ENCODE assay signal across 8 mouse cellular contexts in genomic region chr7:49601191-49601975, GRCm38 (mm10). TPM values are rescaled to one million over a fixed set of nuclear protein-coding genes. Genes with fewer than 3 reads are reported as not detected.
DNase-seq lines count a peak whose midpoint lies in the region; ATAC-seq and TF ChIP-seq lines count a peak whose summit lies in the region.

No protein-coding gene starts in this region.

- no peak overlapping the region for H3K27ac ChIP-seq in forebrain, embryonic 15.5 days (replicated peaks)
- H3K27ac ChIP-seq in hindbrain, postnatal 0 days = no peak overlapping the region
- H3K27ac ChIP-seq in left cerebral cortex, adult 2 months = peak overlapping the region; percentile 58

- H3K36me3 ChIP-seq in forebrain, embryonic 15.5 days = peaks cover 11% of the 10 kb centered on the region; the same call in 1 of the 2 replicates
- peaks cover 54% of the 10 kb centered on the region for H3K36me3 ChIP-seq in hindbrain, postnatal 0 days (ENCODE audit: insufficient read depth, low read length)

- DNase-seq in Patski (ENCODE audit: low read depth, low spot score) = peak; percentile 57
- peak; percentile 81 for DNase-seq in hindbrain, postnatal 0 days (ENCODE audit: low spot score)
- DNase-seq in left cerebral cortex, adult 2 months (ENCODE audit: extremely low spot score in 1 of 2, low spot score in 2 of 2) = peak; percentile 77 to 79
- peak; percentile 79 for DNase-seq in mesoderm, embryonic 11.5 days (ENCODE audit: low read depth, low spot score)
- DNase-seq in right cerebral cortex, postnatal 4 days = peak; percentile 75

- ATAC-seq in Patski = peak; percentile 93
- ATAC-seq in cerebellum, adult (ENCODE audit: insufficient number of reproducible peaks, low FRiP score, low TSS enrichment) = peak; percentile 31; the same call in 1 of the 2 replicates
- ATAC-seq in forebrain, embryonic 15.5 days (replicated peaks) = peak; percentile 59; the same call in 1 of the 2 replicates
- ATAC-seq in hindbrain, postnatal 0 days = peak; percentile 67; the same call in 1 of the 2 replicates
- ATAC-seq in erythroblast, adult 5-6 weeks (replicated peaks; ENCODE audit: low FRiP score, poor library complexity, severe bottlenecking) = no peak

- peak; percentile 92 for TF ChIP-seq CTCF in Patski (IDR thresholded peaks at IDR 0.05)
- TF ChIP-seq CTCF in hindbrain, postnatal 0 days (IDR thresholded peaks at IDR 0.05; ENCODE audit: low read depth) = peak; percentile 88
- TF ChIP-seq CTCF in left cerebral cortex, adult 2 months (IDR thresholded peaks at IDR 0.05) = peak; percentile 81

- H3K27me3 ChIP-seq in Patski = no peaks in the 10 kb centered on the region
- H3K27me3 ChIP-seq in forebrain, embryonic 15.5 days = no peaks in the 10 kb centered on the region
- H3K27me3 ChIP-seq in hindbrain, postnatal 0 days (ENCODE audit: insufficient read depth, low read length) = no peaks in the 10 kb centered on the region

- no peak overlapping the region for H3K4me2 ChIP-seq in forebrain, embryonic 15.5 days (replicated peaks)
- no peak overlapping the region for H3K4me2 ChIP-seq in hindbrain, postnatal 0 days (ENCODE audit: low read depth, low read length)

- POLR2A ChIA-PET in Patski (lab: Charles Lee) = interaction anchor here (0.5 to 0.6 kb wide), 3 partner anchors 11 to 99 kb away, joined by 3 to 4 read pairs (median 3); no protein-coding TSS in a partner anchor

- no peak overlapping the region for H3K4me3 ChIP-seq in forebrain, embryonic 15.5 days
- H3K4me3 ChIP-seq in hindbrain, postnatal 0 days (ENCODE audit: low read length) = no peak overlapping the region
- H3K4me3 ChIP-seq in left cerebral cortex, adult 2 months = no peak overlapping the region

- CTCF ChIA-PET in Patski (lab: Charles Lee) = interaction anchor here (0.8 to 5.0 kb wide), 14 partner anchors 10 to 154 kb away, joined by 3 to 22 read pairs (median 4); no protein-coding TSS in a partner anchor

- H3K9ac ChIP-seq in forebrain, embryonic 15.5 days (replicated peaks) = no peak overlapping the region
- H3K9ac ChIP-seq in hindbrain, postnatal 0 days (replicated peaks; ENCODE audit: low read length) = no peak overlapping the region

- in situ Hi-C loops in Patski (cut with MboI; ENCODE audit: low pct_unique_long_range_greater_than_20kb) = loop anchor here (5.0 kb wide), 1 partner anchor 109 kb away; no protein-coding TSS in a partner anchor

- intact Hi-C loops in left cerebral cortex, adult 2 months (cut with DNase I) = loop anchor here (2.0 to 5.0 kb wide), 2 partner anchors 109 to 131 kb away; no protein-coding TSS in a partner anchor

- H3K9me3 ChIP-seq in forebrain, embryonic 15.5 days = no peaks in the 10 kb centered on the region
- H3K9me3 ChIP-seq in hindbrain, postnatal 0 days (ENCODE audit: low read length) = no peaks in the 10 kb centered on the region

- no peaks in the 10 kb centered on the region for H3K4me1 ChIP-seq in forebrain, embryonic 15.5 days
- H3K4me1 ChIP-seq in hindbrain, postnatal 0 days (ENCODE audit: insufficient read depth, low read length) = no peaks in the 10 kb centered on the region

- 53% methylated on average over 13 of the region's 13 CpGs for WGBS in forebrain, embryonic 15.5 days
- WGBS in hindbrain, postnatal 0 days = 60% methylated on average over 13 of the region's 13 CpGs

RNA-seq across cellular contexts. Expression of gene Dbx1, which starts 35.3 kb away (rescaled TPM):
- not detected for polyA plus RNA-seq in Patski (2021)
- polyA plus RNA-seq in forebrain, embryonic 15.5 days (2015; fragmentation: Nextera tagmentation; extraction: Ambion mirVana) = 1.5 and 1.9 TPM in 2 replicates
- 0.43 and 0.68 TPM in 2 replicates for total RNA-seq in hindbrain, postnatal 0 days (2014; rRNA removed)
- 0.53 and 0.59 TPM in 2 replicates for polyA plus RNA-seq in hindbrain, postnatal 0 days (2015; fragmentation: Nextera tagmentation; extraction: Ambion mirVana)
- total RNA-seq in left cerebral cortex, adult 2 months (2021) = not detected
- not detected in 2 replicates for total RNA-seq in erythroblast, adult 5-6 weeks (2015; ENCODE audit: low replicate concordance)
- not detected in 2 replicates for total RNA-seq in erythroblast, adult 5-6 weeks (2017; ENCODE audit: low replicate concordance)
